Mouse (Mus musculus): ENCODE results near the gene Stmnd1.
A peak's percentile ranks its signal among the peaks of the same experiment; 100 is the strongest.
"Not testable (repeated sequence)": the region's sequence is repeated elsewhere in the genome, so short reads cannot be mapped to it uniquely, and the experiment has no call there.

Stmnd1 gene

DNA sequence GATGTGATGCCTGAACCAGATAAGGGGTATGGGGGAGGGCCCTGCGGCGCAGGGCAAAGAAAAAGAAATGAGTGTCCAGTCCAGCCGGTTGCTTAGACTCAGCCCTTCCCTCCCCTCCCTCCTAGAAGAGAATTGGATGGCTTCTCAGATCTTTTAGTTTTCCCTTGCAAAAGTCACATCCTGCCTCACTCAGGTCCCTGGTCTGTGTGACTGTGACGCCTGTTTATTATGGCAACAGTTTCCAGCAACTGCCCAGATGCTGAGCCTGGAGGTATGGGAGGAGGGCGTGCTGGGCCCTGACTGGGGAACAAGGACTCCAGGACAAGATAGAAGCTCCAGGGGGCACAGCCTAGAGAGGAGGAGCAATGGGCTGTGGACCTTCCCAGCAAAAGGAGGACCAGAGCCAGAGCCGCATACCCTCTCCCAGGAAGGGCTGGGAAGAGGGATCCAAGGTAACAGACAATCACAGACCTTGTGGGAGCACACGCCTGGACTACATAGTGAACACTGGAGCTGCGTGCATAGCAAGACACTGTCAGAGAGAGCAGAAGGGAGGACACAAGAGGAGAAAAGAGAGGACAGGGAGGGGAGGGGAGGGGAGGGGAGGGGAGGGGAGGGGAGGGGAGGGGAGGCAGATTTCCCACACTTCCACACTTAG is at the start of gene Stmnd1:
Gene Stmnd1, plus strand, starts transcription at position 269 of the 658 bp plus-strand sequence.
- DNase-seq (ENCODE audit: low spot score in 2 of 2), result no peak

GRCm38 (mm10) chr13:46226956-46227355 is 46.6 kb upstream of the Stmnd1 start:
- DNase-seq (ENCODE audit: low spot score in 2 of 2), result no peak

GRCm38 (mm10) chr13:46227486-46227885 is 46.0 kb upstream of the Stmnd1 start:
- peak; percentile 26 to 45 for DNase-seq (ENCODE audit: low spot score in 2 of 2)

DNA sequence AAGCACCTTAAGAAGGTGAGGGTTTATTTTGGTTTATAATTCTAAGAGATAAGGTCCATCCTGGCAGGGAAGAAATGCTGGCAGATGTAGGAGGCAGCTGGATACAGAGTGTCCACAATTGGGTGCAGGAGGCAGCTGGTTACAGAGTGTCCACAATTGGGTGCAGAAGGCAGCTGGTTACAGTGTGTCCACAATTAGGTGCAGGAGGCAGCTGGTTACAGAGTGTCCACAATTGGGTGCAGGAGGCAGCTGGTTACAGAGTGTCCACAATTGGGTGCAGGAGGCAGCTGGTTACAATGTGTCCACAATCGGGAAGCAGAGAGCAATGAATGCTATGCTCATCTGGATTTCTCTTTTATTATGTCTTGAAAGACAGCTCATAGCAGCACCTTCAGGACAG is 44.8 kb upstream of the Stmnd1 start:
- not testable (repeated sequence) for DNase-seq (ENCODE audit: low spot score in 2 of 2)

DNA sequence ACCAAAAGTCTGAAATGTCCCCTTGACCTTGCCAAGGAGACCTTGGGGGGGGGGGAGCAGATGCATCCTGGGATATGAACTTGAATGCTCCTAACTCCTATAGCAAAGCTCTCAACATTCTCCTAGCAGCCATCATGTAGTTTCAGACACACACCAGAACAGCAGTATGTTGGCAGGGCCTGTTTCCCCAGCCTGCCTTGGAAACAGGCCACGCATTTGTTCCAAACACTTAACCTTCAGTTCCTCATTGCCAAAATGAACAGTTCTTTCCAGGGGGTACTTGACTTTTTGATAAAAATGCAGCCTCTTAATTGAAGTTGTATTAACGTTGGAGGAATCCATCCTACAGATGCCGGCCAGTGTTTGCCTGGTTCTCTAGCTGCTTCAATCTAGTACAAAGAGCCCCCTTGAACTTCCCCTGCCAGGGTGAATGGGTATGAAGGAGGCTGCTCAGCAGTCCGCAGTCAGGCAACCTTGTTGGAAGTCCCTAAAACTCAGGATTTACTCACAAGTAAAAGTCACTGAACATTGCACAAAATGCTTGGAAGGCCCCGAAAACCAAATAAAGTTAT is 41.9 kb upstream of the Stmnd1 start:
- no peak for DNase-seq (ENCODE audit: low spot score in 2 of 2)

DNA sequence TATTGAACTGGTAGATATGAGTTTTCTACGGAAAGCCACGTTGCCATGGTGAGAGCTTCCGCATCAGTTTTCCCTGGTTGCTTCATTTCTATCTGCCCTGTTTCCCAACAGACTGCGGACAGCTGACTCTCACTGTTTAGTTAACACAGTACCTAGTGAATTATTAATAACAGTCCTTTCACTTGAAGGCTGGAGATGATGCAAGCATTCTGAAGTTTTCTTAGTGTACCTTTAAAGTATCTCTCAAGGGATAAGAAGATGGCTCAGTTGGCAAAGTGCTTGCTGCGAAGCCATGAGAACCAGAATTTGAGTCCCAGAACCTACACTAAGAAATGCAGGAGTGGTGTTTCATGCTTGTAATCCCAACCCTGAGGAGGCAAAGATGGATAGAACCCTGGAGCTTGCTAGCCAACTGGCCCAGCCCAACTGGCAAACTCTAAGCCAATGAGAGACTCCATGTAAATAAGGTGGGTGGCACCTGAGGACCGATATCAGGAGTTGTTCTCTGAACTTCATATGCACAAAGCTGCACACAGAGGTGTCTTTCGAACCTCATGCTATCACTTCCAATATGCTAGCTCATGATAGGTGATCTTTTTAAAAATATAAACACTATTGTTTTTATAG is 35.7 kb upstream of the Stmnd1 start:
- no peak for DNase-seq (ENCODE audit: low spot score in 2 of 2)

DNA sequence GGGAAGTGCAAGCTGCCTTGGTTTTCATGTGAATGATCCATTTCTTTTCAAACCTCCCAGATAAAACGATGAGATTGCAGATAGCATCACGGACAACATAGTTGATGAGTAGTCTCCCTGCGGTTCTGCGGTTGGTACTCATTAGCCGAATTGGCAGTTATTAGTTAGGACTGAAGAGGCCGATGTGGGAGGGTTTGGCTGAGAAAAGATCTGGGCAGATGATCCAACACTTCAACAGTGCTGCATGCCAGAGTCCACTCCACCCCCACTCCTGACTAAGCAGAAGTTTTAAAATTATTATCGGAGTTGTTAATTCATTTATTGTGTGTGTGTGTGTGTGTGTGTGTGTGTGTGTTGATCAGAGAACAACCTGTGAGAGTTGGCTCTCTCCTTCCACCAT is 34.7 kb upstream of the Stmnd1 start:
- no peak for DNase-seq (ENCODE audit: low spot score in 2 of 2)

- no peak for DNase-seq (ENCODE audit: low spot score in 2 of 2)
Observed at GRCm38 (mm10) chr13:46241391-46242188, 31.9 kb upstream of the Stmnd1 start.

GRCm38 (mm10) chr13:46253753-46254152 is 19.8 kb upstream of the Stmnd1 start:
- DNase-seq (ENCODE audit: low spot score in 2 of 2), result peak; percentile 40 to 41

GRCm38 (mm10) chr13:46254171-46254570 is 19.4 kb upstream of the Stmnd1 start:
- no peak for DNase-seq (ENCODE audit: low spot score in 2 of 2)

DNA sequence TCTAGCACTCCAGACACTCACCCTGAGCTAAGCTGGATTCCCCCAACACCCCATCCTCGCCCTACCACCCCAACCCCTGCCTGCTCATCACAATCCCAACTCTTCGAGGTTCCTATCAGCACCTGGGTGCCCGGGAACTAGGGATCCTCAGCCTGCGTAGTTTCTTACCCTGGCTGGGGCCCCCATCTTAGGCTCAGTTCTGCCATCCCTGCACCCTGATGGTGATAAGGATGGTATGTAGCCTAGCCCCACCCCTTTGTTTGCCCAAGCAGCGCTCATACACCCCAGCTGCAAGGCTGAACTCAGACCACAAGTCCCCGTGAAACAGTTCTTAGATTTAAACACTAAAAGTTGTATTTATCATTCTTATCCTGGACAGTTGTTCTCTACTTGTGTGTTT is 17.9 kb upstream of the Stmnd1 start:
- DNase-seq (ENCODE audit: low spot score in 2 of 2), result no peak

GRCm38 (mm10) chr13:46257847-46258246 is 15.7 kb upstream of the Stmnd1 start:
- peak; percentile 73 to 81 for DNase-seq (ENCODE audit: low spot score in 2 of 2)

DNA sequence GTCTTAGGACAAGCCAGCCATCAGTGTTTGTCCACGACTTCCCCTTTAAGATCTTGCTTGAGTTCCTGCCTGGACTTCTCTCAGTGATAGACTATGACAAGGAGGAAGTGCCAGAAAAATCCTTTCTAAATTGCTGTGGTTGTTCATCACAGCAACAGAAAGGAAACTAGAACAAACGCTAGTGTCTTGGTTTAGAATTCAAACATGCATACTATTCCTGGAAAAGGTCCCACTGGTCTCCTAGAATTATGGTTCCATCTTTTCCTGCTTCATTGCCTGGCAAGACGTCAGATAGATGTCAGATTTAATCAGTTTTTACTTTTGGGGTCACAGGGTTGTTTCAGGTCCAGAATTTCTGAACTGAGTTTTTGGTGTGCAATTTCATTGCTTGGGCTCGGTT is 14.0 kb upstream of the Stmnd1 start:
- no peak for DNase-seq (ENCODE audit: low spot score in 2 of 2)

GRCm38 (mm10) chr13:46261244-46261643 is 12.3 kb upstream of the Stmnd1 start:
- DNase-seq (ENCODE audit: low spot score in 2 of 2), result no peak

- DNase-seq (ENCODE audit: low spot score in 2 of 2), result no peak
Observed at GRCm38 (mm10) chr13:46267783-46268182, 5.7 kb upstream of the Stmnd1 start.

- DNase-seq (ENCODE audit: low spot score in 2 of 2), result no peak
Observed at GRCm38 (mm10) chr13:46268341-46268740, 5.2 kb upstream of the Stmnd1 start.

DNA sequence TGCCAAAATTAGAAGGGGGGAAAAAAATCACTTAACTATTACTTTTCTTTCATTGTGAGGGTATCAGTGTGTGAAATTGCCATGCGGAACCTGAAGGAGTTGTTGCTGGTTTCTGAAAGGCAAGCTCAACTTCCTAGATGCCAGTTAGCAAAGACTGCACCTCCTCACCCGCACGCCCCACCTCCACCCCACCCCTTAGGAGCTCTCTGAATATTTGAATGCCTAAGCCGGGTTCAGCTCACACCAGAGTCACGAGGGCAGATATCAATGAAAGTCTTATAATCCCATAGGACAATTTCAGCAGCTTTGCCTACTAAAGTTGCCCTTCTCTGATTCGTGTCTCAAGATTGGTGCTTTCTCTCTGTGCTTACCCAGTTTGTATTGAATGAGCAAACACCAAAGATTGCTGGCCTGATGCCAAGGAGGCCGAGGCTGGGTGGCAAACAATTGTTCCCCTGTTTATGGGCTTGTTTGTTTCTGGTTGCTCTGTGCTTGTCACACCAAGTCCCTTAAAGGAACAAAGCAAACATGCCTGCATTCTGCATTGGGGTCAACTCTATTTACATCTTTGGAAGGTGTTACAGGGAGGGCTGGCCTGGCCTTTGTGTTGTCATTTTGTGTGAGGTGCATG is 4.6 kb upstream of the Stmnd1 start:
- DNase-seq (ENCODE audit: low spot score in 2 of 2), result peak; percentile 31 to 56

GRCm38 (mm10) chr13:46272811-46273452 is 589 bp upstream of the Stmnd1 start:
- no peak for DNase-seq (ENCODE audit: low spot score in 2 of 2)

- no peak for DNase-seq (ENCODE audit: low spot score in 2 of 2)
Observed at GRCm38 (mm10) chr13:46275701-46276100, 2.2 kb downstream of the Stmnd1 start.

GRCm38 (mm10) chr13:46282543-46282942 is 9.0 kb downstream of the Stmnd1 start:
- DNase-seq (ENCODE audit: low spot score in 2 of 2), result no peak

DNA sequence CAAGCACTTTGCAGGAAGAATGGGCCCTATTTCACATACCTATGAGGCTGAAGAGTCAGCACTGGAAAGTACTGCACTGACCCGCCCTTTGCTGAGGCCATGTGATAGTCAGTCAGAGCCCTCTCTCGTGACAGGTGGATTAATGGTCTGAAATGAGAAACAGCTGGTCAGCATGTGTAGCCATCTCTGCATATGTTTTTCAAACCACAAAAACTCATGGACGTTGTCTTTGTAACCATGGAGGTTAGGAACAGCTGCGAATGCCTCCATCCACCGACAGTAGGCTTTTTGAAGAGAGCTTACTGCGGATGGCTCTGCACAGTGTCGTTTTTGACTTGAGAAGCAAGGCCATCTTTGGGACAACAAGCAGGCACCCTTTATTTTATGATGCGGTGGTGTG is 14.3 kb downstream of the Stmnd1 start:
- no peak for DNase-seq (ENCODE audit: low spot score in 2 of 2)

Data from frontal cortex, postnatal 36 days (tissue).